Comparison of ENCODE assay signal across 9 mouse cellular contexts in genomic region chr11:118445843-118446242, GRCm38 (mm10). TPM values are rescaled to one million over a fixed set of nuclear protein-coding genes. Genes with fewer than 3 reads are reported as not detected.
DNase-seq lines count a peak whose midpoint lies in the region; ATAC-seq lines count a peak whose summit lies in the region.
"Had no signal": no experiment of that assay in that cellular context is flagged by ENCODE, and none has a peak within 500 bp of the region (broad histone marks: within the 10 kb centered on the region; RNA-seq: fewer than 3 reads in every experiment).

No protein-coding gene starts in this region.

- H3K9me3 ChIP-seq in heart, embryonic 11.5 days (replicated peaks; ENCODE audit: control insufficient read depth, low read length): no peaks in the 10 kb centered on the region
- H3K9me3 ChIP-seq in embryonic facial prominence, embryonic 11.5 days (replicated peaks; ENCODE audit: control insufficient read depth, low read length): no peaks in the 10 kb centered on the region

- peaks cover 8% of the 10 kb centered on the region for H3K4me1 ChIP-seq in heart, embryonic 11.5 days (ENCODE audit: control insufficient read depth, insufficient read depth, low read length)
- H3K4me1 ChIP-seq in embryonic facial prominence, embryonic 11.5 days (ENCODE audit: control insufficient read depth, insufficient read depth, low read length): no peaks in the 10 kb centered on the region

- peak; percentile 68 to 79 for DNase-seq in heart, adult 18-20 months
- DNase-seq in adrenal gland, postnatal 36 days: peak; percentile 78 to 80
- DNase-seq in embryonic facial prominence, embryonic 11.5 days (ENCODE audit: low spot score): peak; percentile 89
- DNase-seq in heart, postnatal 36 days: peak; percentile 77 to 79
- peak; percentile 83 to 84 for DNase-seq in layer of hippocampus, postnatal 10 days (ENCODE audit: low spot score in 2 of 2)
- DNase-seq in lung, postnatal 36 days: peak; percentile 73
- peak; percentile 75 to 76 for DNase-seq in right cerebral cortex, adult 2 months (ENCODE audit: low spot score in 2 of 2)

- H3K4me3 ChIP-seq in heart, embryonic 11.5 days (ENCODE audit: low read depth, low read length): no peak overlapping the region
- no peak overlapping the region for H3K4me3 ChIP-seq in embryonic facial prominence, embryonic 11.5 days (ENCODE audit: low read depth, low read length)

- no peaks in the 10 kb centered on the region; the same call in 1 of the 2 replicates for H3K27me3 ChIP-seq in heart, embryonic 11.5 days (ENCODE audit: control insufficient read depth, insufficient read depth, low read length)
- H3K27me3 ChIP-seq in embryonic facial prominence, embryonic 11.5 days (ENCODE audit: control insufficient read depth, insufficient read depth, low read length): no peaks in the 10 kb centered on the region

- intact Hi-C loops in heart, postnatal 36 days (cut with DNase I): loop anchor here (1.0 to 2.0 kb wide), 2 partner anchors 45 to 295 kb away; no protein-coding TSS in a partner anchor

- H3K9ac ChIP-seq in heart, embryonic 11.5 days (ENCODE audit: low read depth, low read length): no peak overlapping the region
- no peak overlapping the region for H3K9ac ChIP-seq in embryonic facial prominence, embryonic 11.5 days (replicated peaks; ENCODE audit: low read length)

- H3K36me3 ChIP-seq in heart, embryonic 11.5 days (ENCODE audit: control insufficient read depth, insufficient read depth, low read length): no peaks in the 10 kb centered on the region
- no peaks in the 10 kb centered on the region for H3K36me3 ChIP-seq in embryonic facial prominence, embryonic 11.5 days (replicated peaks; ENCODE audit: control insufficient read depth, insufficient read depth, low read depth, low read length)

- no peak overlapping the region for H3K4me2 ChIP-seq in heart, embryonic 11.5 days
- no peak overlapping the region for H3K4me2 ChIP-seq in embryonic facial prominence, embryonic 11.5 days (ENCODE audit: low read depth, low read length)

- WGBS in heart, embryonic 11.5 days (ENCODE audit: insufficient replicate concordance): 12% methylated on average over 3 of the region's 3 CpGs
- WGBS in embryonic facial prominence, embryonic 11.5 days: 22% methylated on average over 3 of the region's 3 CpGs

- no peak overlapping the region for H3K27ac ChIP-seq in heart, embryonic 11.5 days (ENCODE audit: low read depth, low read length)
- no peak overlapping the region for H3K27ac ChIP-seq in embryonic facial prominence, embryonic 11.5 days (replicated peaks; ENCODE audit: low read depth, low read length)
- H3K27ac ChIP-seq: macrophage had no signal

- no peak for ATAC-seq in heart, embryonic 11.5 days (replicated peaks; ENCODE audit: insufficient number of reproducible peaks, low FRiP score, low TSS enrichment)
- no peak for ATAC-seq in embryonic facial prominence, embryonic 11.5 days (replicated peaks; ENCODE audit: insufficient number of reproducible peaks, low FRiP score, low TSS enrichment, low read depth)

RNA-seq across cellular contexts. Expression of gene C1qtnf1, which starts 17.8 kb away (rescaled TPM):
- total RNA-seq in heart, adult 18-20 months (2021): 10 to 100 TPM; 13.4 to 16.4 TPM
- 2.7 and 4.2 TPM in 2 replicates for polyA plus RNA-seq in heart, embryonic 11.5 days (2014; fragmentation: Nextera tagmentation; extraction: Ambion mirVana)
- 10 to 100 TPM; 21.6 to 22.7 TPM for total RNA-seq in adrenal gland, postnatal 36 days (2021)
- polyA plus RNA-seq in embryonic facial prominence, embryonic 11.5 days (2014; fragmentation: Nextera tagmentation; extraction: Ambion mirVana): 5.0 and 5.2 TPM in 2 replicates
- total RNA-seq in heart, postnatal 36 days (2021): 10 to 100 TPM; 19.8 to 24.5 TPM
- total RNA-seq in layer of hippocampus, postnatal 10 days (2021): 1 to 10 TPM; 4.2 to 4.9 TPM

RNA-seq across cellular contexts. Expression of gene Cant1, which starts 27.0 kb away (rescaled TPM):
- 10 to 100 TPM; 17.5 to 18.6 TPM for total RNA-seq in heart, adult 18-20 months (2021)
- 16.0 and 17.1 TPM in 2 replicates for polyA plus RNA-seq in heart, embryonic 11.5 days (2014; fragmentation: Nextera tagmentation; extraction: Ambion mirVana)
- 10 to 100 TPM; 34.9 to 38.0 TPM for total RNA-seq in adrenal gland, postnatal 36 days (2021)
- 19.5 and 23.2 TPM in 2 replicates for polyA plus RNA-seq in embryonic facial prominence, embryonic 11.5 days (2014; fragmentation: Nextera tagmentation; extraction: Ambion mirVana)
- total RNA-seq in heart, postnatal 36 days (2021): 10 to 100 TPM; 16.4 to 18.3 TPM
- total RNA-seq in layer of hippocampus, postnatal 10 days (2021): 10 to 100 TPM; 37.9 to 39.6 TPM

RNA-seq across cellular contexts. Expression of gene Engase, which starts 30.8 kb away (rescaled TPM):
- total RNA-seq in heart, adult 18-20 months (2021): 1 to 10 TPM; 4.2 to 5.1 TPM
- polyA plus RNA-seq in heart, embryonic 11.5 days (2014; fragmentation: Nextera tagmentation; extraction: Ambion mirVana): 3.9 and 4.3 TPM in 2 replicates
- 10 to 100 TPM; 10.3 to 20.7 TPM for total RNA-seq in adrenal gland, postnatal 36 days (2021)
- 5.0 and 5.9 TPM in 2 replicates for polyA plus RNA-seq in embryonic facial prominence, embryonic 11.5 days (2014; fragmentation: Nextera tagmentation; extraction: Ambion mirVana)
- 1 to 10 TPM; 5.4 to 7.4 TPM for total RNA-seq in heart, postnatal 36 days (2021)
- total RNA-seq in layer of hippocampus, postnatal 10 days (2021): 10 to 100 TPM; 14.0 to 14.4 TPM

RNA-seq across cellular contexts. Expression of gene Lgals3bp, which starts 44.0 kb away (rescaled TPM):
- 10 to 100 TPM; 19.6 to 34.9 TPM for total RNA-seq in heart, adult 18-20 months (2021)
- 3.1 and 3.8 TPM in 2 replicates for polyA plus RNA-seq in heart, embryonic 11.5 days (2014; fragmentation: Nextera tagmentation; extraction: Ambion mirVana)
- total RNA-seq in adrenal gland, postnatal 36 days (2021): 100 to 1,000 TPM; 122 to 138 TPM
- 1.0 and 1.7 TPM in 2 replicates for polyA plus RNA-seq in embryonic facial prominence, embryonic 11.5 days (2014; fragmentation: Nextera tagmentation; extraction: Ambion mirVana)
- 10 to 100 TPM; 26.2 to 48.2 TPM for total RNA-seq in heart, postnatal 36 days (2021)
- total RNA-seq in layer of hippocampus, postnatal 10 days (2021): 10 to 100 TPM in 1 of 2 experiments, 1 to 10 TPM in 1; 9.3 to 10.7 TPM
